Mouse (Mus musculus): ENCODE measurements around the gene Adcy6. TPM values are rescaled to one million over a fixed set of nuclear protein-coding genes. Genes with fewer than 3 reads are reported as not detected.

The Adcy6 gene
- total RNA-seq, 4 experiments from 2014 or later, result 35.2 to 66.9 (median 56.7) TPM

GRCm38 (mm10) chr15:98628589-98629254 is 18.8 kb upstream of the Adcy6 start:
- DNase-seq, result no peak

DNA sequence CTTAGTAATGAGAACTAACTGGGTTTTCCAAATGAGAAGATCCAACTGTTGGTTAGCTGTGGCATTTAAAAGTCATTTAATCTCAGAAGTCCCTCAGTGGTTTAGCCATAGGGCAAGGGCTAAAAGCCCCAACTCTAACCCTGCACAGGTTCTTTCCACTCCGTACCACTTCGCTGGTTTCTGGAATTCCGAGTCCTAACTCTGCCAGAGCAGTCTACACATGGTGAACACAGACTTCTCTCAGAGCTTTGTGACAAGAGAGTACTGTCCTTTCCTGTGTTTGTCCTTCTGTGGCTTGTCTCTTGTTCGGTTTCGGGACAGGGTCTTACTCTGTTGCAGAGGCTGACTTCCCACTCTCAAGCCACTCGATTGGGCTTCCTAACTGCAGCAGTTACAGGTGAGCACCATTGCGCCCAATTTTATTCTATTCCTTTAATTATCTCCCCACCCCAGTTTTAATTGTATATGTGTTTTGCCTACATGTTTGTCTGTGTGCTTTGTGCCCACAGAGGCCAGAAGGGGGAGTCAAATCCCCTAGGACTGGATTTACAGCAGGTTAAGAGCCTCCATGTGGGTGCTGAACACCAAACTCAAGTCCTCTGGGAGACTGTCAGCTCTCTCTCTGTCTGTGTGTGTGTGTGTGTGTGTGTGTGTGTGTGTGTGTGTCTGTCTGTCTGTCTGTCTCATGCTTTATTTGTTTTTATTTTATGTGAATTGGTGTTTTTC is 16.8 kb upstream of the Adcy6 start:
- no peak for DNase-seq

GRCm38 (mm10) chr15:98626078-98626477 is 16.2 kb upstream of the Adcy6 start:
- no peak for DNase-seq

DNA sequence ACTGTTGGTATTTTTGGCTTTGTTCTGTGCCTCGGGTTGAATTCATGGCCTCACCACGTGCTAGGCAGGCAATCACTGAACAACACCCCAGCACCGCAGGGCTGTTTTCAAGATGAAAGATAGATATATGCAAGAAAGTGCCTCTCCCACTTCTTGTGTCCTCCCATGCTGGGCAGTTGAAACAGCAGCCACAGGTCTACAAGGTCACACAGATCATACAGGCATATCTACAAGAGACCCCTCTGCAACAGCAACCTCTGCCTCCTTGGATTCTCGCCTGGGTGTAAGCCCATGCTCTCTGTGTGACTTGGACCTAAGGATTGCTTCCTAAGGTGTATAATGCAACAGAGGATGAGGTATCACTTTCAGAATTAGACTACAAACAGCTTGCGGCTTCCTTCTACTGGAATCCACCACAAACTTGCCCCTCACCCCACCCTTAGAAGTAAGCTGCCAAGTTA is 13.5 kb upstream of the Adcy6 start:
- no peak for DNase-seq

GRCm38 (mm10) chr15:98622721-98623120 is 12.8 kb upstream of the Adcy6 start:
- DNase-seq, result no peak

- DNase-seq, result no peak
These were observed 12.3 kb upstream of the Adcy6 start for GRCm38 (mm10) chr15:98622199-98622598.

GRCm38 (mm10) chr15:98617176-98617537 is 7.3 kb upstream of the Adcy6 start:
- no peak for DNase-seq

- no peak for DNase-seq
These were observed 6.7 kb upstream of the Adcy6 start for GRCm38 (mm10) chr15:98616362-98617175.

DNA sequence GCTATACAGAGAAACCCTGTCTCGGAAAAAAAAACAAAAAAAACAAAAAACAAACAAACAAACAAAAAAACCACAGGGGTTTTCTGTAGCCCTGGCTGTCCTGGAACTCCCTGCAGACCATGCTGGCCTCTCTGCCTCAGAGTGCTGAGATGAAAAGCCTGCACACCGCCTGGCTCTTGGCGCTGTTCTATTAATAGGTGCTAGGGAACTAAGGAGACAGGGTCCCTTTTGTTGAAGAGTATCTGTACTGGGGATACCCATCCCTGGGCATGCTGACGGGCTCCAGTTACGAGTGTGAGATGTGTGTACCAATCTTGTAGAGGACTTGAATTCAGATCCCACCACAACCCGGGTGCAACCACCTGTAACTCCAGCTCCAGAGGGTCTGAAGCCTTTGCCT is 5.9 kb upstream of the Adcy6 start:
- DNase-seq, result no peak

- DNase-seq, result no peak
These were observed 5.1 kb upstream of the Adcy6 start for GRCm38 (mm10) chr15:98614971-98615370.

GRCm38 (mm10) chr15:98614551-98614950 is 4.7 kb upstream of the Adcy6 start:
- DNase-seq, result no peak

DNA sequence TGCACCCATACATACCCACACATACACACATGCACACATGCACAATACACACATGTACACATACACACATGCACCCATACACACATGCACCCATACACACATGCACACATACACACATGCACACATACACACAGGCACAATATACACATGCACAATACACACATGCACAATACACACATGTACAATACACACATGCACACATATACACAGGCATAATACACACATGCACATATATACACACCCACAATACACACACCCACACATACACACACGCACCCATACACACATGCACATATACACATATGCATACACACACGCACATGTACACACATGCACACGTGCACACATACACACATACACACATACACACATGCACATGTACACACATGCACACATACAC is 2.4 kb upstream of the Adcy6 start:
- no peak for DNase-seq

- DNase-seq, result no peak
These were observed 306 bp upstream of the Adcy6 start for GRCm38 (mm10) chr15:98610131-98610633.

DNA sequence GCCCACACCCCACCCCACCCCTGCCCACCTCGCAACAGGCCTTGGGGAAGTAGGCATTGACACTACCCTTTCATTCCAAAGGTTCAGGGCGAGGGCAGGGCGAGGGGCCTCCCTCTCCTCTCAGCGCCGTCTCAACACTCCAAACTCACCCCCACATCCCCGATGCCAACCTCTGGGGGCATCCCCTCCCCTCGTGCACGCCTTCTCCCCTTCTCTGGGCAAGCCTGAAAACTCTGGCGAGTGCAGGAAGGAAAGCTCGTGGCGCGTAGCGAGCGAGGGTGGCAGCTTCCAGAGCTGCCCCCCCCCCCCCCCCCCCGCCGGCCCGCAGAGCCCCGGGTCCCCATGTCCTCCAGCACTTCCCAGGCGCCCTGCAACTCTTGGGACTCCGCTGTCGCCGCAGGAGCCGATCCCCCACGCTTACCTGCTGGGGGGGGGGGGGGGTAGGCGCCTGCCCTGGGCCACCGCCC is 1.1 kb downstream of the Adcy6 start:
- DNase-seq, result no peak

DNA sequence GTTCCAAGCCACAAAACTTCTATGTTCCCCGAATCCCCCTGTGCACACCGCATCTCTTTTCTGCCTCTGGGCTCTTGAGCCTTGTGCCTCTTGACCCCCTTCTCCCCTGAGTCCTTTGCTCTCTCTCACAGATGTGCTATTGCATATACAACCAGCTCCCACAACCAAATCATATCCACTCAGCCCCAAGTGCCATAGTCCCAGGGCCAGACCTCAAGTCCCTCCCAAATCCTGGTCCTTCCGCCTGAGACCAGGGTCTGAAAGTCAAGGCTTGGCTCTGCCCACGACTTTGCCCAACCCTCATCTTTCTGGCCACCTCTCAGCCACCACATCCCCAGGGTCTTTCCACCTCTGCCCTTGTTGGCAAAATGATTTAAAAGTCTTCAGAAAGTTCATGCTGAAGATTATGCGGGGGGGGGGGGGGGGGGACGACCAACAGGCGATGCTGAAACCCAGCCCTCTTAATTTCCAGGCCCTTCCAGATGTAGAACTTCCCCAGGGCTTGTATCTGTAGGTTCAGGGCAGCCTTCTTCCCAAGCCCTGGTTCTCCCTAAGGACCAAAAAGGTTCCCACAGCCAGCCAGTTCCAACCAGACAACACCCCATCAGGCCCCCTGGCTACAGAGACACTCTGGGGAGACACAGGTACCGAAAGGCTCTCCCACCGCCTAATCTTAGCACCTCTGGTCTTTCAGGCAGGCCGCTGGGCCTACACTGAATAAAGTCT is 1.7 kb downstream of the Adcy6 start:
- DNase-seq, result no peak

- DNase-seq, result peak; percentile 51
These were observed 2.3 kb downstream of the Adcy6 start for GRCm38 (mm10) chr15:98607557-98607956.

DNA sequence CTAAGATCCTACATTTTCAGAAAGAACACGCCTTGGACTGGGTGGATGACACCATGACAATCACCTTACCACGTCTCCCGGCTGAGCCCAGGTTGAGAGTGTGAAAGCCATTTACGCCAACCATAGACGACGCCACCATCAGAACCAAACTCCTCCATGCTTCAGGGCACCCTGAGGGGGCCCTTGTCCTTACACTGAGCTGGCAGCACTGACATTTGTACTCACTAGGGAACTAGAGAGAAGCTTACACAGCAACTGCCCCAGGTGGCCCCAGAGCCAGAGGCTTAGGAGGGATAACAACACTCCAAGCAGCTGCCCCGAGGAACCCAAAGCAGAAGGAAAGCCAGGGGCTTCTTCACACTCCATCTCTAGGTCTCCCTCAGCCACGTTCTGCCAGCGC is 3.1 kb downstream of the Adcy6 start:
- DNase-seq, result no peak

DNA sequence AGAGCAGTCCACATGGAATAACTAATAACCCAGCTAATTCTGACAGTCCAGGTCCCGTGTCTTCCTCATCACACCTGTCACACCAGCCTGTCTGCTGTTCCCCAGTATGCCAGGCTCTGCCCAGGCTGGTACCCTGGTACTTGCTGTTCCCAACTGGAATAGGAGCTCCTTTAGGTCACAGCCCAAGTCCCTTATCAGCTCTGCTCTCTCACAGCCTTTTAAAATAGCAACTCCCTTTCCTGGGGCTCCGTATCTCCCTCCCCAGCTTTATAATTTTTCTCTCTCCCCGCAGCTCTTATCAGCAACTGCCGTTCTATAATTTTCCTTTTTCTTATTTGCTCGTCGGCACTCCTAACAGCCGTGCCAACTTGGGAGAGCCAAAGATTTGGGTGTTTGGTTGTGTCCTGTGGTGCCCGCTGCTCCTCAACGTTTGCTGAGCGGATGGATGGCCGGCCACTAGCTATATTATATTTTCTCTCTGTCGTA is 3.8 kb downstream of the Adcy6 start:
- DNase-seq, result no peak

- DNase-seq, result no peak
These were observed 5.8 kb downstream of the Adcy6 start for GRCm38 (mm10) chr15:98604041-98604575.

- no peak for DNase-seq
These were observed 6.9 kb downstream of the Adcy6 start for GRCm38 (mm10) chr15:98602921-98603458.

GRCm38 (mm10) chr15:98602191-98602881 is 7.5 kb downstream of the Adcy6 start:
- DNase-seq, result no peak

All from adrenal gland, adult 8-10 months (tissue).